Mouse (Mus musculus) myocyte (in vitro differentiated cells): ENCODE results near the gene Ccer2.
A peak's percentile ranks its signal among the peaks of the same experiment; 100 is the strongest.

Experiments used
- E2F4 ChIP-seq: IDR thresholded peaks from one replicate; pipeline ENCODE4 v1.6.1; 2011; ENCODE audit warnings: mild to moderate bottlenecking, control low read depth, moderate library complexity; ENCODE audit not compliant: insufficient read depth
- POLR2AphosphoS2 ChIP-seq: IDR thresholded peaks from one replicate; pipeline ENCODE4 v1.6.1; 2011; ENCODE audit warnings: low read depth, control low read depth; ENCODE audit not compliant: insufficient read length
- TCF12 ChIP-seq: IDR thresholded peaks from one replicate; pipeline ENCODE4 v1.6.1; 2011; ENCODE audit warnings: mild to moderate bottlenecking, control low read depth; ENCODE audit not compliant: poor library complexity, insufficient read depth, severe bottlenecking
- TCF3 ChIP-seq: IDR thresholded peaks from one replicate; pipeline ENCODE4 v1.6.1; 2011; ENCODE audit warnings: low read depth, control low read depth; ENCODE audit not compliant: insufficient read length
- USF1 ChIP-seq: IDR thresholded peaks from one replicate; pipeline ENCODE4 v1.6.1; 2011; ENCODE audit warnings: low read depth, mild to moderate bottlenecking, control low read depth, moderate library complexity

DNA sequence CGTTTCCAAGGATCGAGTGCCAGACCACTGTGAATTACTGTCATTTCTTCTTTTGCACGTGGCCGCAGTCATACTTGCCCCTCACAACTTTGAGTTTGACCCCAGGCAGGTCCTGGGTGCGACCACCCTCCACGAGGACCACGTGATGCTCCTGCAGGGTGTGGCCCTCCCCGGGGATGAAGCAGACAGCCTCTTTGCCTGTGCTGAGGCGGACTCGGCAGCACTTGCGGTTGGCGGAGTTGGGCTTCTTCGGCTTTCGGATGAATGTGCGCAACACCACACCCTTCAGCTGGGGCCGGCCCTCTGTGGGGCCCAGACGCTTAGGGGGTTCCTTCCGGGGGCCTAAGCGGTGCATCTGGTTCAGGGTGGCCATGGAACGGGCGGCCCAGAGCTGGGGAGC, 16.1 kb upstream of the Ccer2 start:
- TF ChIP-seq USF1 (no peak), POLR2AphosphoS2 (peak; percentile 31), E2F4 (no peak), TCF12 (no peak), TCF3 (no peak)
